Mouse (Mus musculus): ENCODE measurements around the gene Htra1.

DNA sequence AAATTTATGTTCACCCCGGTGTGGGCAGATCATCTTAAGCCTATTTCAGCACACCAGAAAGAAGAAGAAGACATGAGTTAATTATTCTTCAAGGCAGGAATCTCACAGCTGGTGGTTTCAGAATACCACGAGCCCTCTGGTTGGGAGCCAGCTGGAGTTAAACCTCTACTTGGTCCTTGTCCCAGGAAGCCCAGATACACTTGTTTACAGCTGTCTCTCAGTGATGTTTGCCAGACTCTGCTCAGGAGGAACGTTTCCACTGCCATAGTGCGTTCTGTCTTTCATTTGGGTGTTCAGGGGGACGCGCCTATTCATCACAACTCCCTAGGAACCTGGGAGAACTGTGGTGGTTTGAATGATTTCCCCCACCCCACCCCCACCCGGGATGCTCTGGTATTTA, 24.0 kb downstream of the Htra1 start:
- TF ChIP-seq CTCF (conservative IDR thresholded peaks at IDR 0.05; ENCODE audit: low read length) (no peak), NANOG (IDR thresholded peaks at IDR 0.05; ENCODE audit: borderline replicate concordance, low read length) (no peak)
